Mouse (Mus musculus) erythroblast, embryonic 14.5 days (primary cell): ENCODE measurements around the gene Slc44a5. TPM values are rescaled to one million over a fixed set of nuclear protein-coding genes. Genes with fewer than 3 reads are reported as not detected.
A peak's percentile ranks its signal among the peaks of the same experiment; 100 is the strongest.

ENCODE experiments used
- H3K27me3 ChIP-seq: 2 replicates; pipeline ENCODE4 v1.6.1; 2012; ENCODE audit warnings: inconsistent platforms; ENCODE audit not compliant: control insufficient read depth
- H3K36me3 ChIP-seq: 2 replicates; pipeline ENCODE4 v1.6.1; 2012; ENCODE audit warnings: mild to moderate bottlenecking, inconsistent platforms; ENCODE audit not compliant: control insufficient read depth
- H3K4me1 ChIP-seq: 2 replicates; pipeline ENCODE4 v1.6.1; 2012; ENCODE audit warnings: inconsistent platforms; ENCODE audit not compliant: control insufficient read depth
- H3K4me3 ChIP-seq: replicated peaks from 2 replicates; pipeline ENCODE3; 2012; ENCODE audit warnings: moderate library complexity, mild to moderate bottlenecking, inconsistent platforms
- H3K9me3 ChIP-seq: 2 replicates; pipeline ENCODE4 v1.6.1; 2012; ENCODE audit warnings: low read length, inconsistent platforms, mixed read lengths; ENCODE audit not compliant: control insufficient read depth
- GATA1 ChIP-seq: IDR thresholded peaks from 2 replicates; pipeline ENCODE4 v1.6.1; 2012; ENCODE audit warnings: low read length, inconsistent platforms, mixed read lengths
- TAL1 ChIP-seq: IDR thresholded peaks from 3 replicates; pipeline ENCODE4 v1.6.1; 2012; ENCODE audit warnings: low read length, inconsistent platforms, mixed read lengths
- polyA plus RNA-seq: library from polyadenylated mRNA; stranded (reverse); fragments of >175 nt; gene quantifications from 2 replicates; pipeline ENCODE4 v1.2.3, GENCODE M21; 2012

Slc44a5 gene
- polyA plus RNA-seq, 1 experiment: not detected

GRCm38 (mm10) chr3:154192328-154193030 is 219.2 kb downstream of the Slc44a5 start:
- H3K36me3 ChIP-seq: no peaks in the 10 kb centered on the region
- TF ChIP-seq TAL1 (no peak), GATA1 (no peak)
- H3K9me3 ChIP-seq: no peaks in the 10 kb centered on the region
- peaks cover 43% of the 10 kb centered on the region for H3K4me1 ChIP-seq
- H3K27me3 ChIP-seq: no peaks in the 10 kb centered on the region
- H3K4me3 ChIP-seq: peak overlapping the region; percentile 55

- Histone ChIP-seq H3K27me3 (no peaks in the 10 kb centered on the region), H3K4me1 (peaks cover 43% of the 10 kb centered on the region), H3K4me3 (peak overlapping the region; percentile 55), H3K9me3 (no peaks in the 10 kb centered on the region), H3K36me3 (no peaks in the 10 kb centered on the region)
- TF ChIP-seq TAL1: peak; percentile 27; the same call in 2 of the 3 replicates
- TF ChIP-seq GATA1: 0 out of 2 replicates have a peak, but pooled peaks have one; percentile 6
Observed at GRCm38 (mm10) chr3:154193189-154193840, 220.1 kb downstream of the Slc44a5 start.

GRCm38 (mm10) chr3:154200422-154200828 is 227.2 kb downstream of the Slc44a5 start:
- TF ChIP-seq GATA1 (no peak), TAL1 (no peak)
- peaks cover 5% of the 10 kb centered on the region for H3K4me1 ChIP-seq
- no peaks in the 10 kb centered on the region for H3K9me3 ChIP-seq
- no peaks in the 10 kb centered on the region for H3K36me3 ChIP-seq
- no peak overlapping the region for H3K4me3 ChIP-seq
- no peaks in the 10 kb centered on the region for H3K27me3 ChIP-seq

- TF ChIP-seq GATA1 (no peak), TAL1 (no peak)
- Histone ChIP-seq H3K4me3 (no peak overlapping the region), H3K4me1 (no peaks in the 10 kb centered on the region), H3K27me3 (no peaks in the 10 kb centered on the region), H3K36me3 (no peaks in the 10 kb centered on the region), H3K9me3 (no peaks in the 10 kb centered on the region)
Observed at GRCm38 (mm10) chr3:154201796-154202195, 228.6 kb downstream of the Slc44a5 start.

- H3K27me3 ChIP-seq: no peaks in the 10 kb centered on the region
- no peak overlapping the region for H3K4me3 ChIP-seq
- TF ChIP-seq TAL1: no peak
- TF ChIP-seq GATA1: no peak
- no peaks in the 10 kb centered on the region for H3K4me1 ChIP-seq
- no peaks in the 10 kb centered on the region for H3K9me3 ChIP-seq
- no peaks in the 10 kb centered on the region for H3K36me3 ChIP-seq
Observed at GRCm38 (mm10) chr3:154202383-154202782, 229.1 kb downstream of the Slc44a5 start.

GRCm38 (mm10) chr3:154208479-154208878 is 235.2 kb downstream of the Slc44a5 start:
- H3K4me3 ChIP-seq: no peak overlapping the region
- H3K36me3 ChIP-seq: no peaks in the 10 kb centered on the region
- no peaks in the 10 kb centered on the region for H3K9me3 ChIP-seq
- no peak for TF ChIP-seq GATA1
- no peak for TF ChIP-seq TAL1
- no peaks in the 10 kb centered on the region for H3K27me3 ChIP-seq
- H3K4me1 ChIP-seq: peaks cover 7% of the 10 kb centered on the region

- Histone ChIP-seq H3K4me3 (no peak overlapping the region), H3K9me3 (no peaks in the 10 kb centered on the region), H3K27me3 (no peaks in the 10 kb centered on the region), H3K36me3 (no peaks in the 10 kb centered on the region), H3K4me1 (peaks cover 7% of the 10 kb centered on the region)
- no peak for TF ChIP-seq TAL1
- TF ChIP-seq GATA1: no peak
Observed at GRCm38 (mm10) chr3:154209201-154209754, 236.0 kb downstream of the Slc44a5 start.

- TF ChIP-seq GATA1 (no peak), TAL1 (no peak)
- no peaks in the 10 kb centered on the region for H3K9me3 ChIP-seq
- H3K4me3 ChIP-seq: no peak overlapping the region
- H3K27me3 ChIP-seq: no peaks in the 10 kb centered on the region
- no peaks in the 10 kb centered on the region for H3K36me3 ChIP-seq
- peaks cover 9% of the 10 kb centered on the region for H3K4me1 ChIP-seq
Observed at GRCm38 (mm10) chr3:154209776-154210430, 236.7 kb downstream of the Slc44a5 start.

GRCm38 (mm10) chr3:154210431-154211055 is 237.3 kb downstream of the Slc44a5 start:
- no peaks in the 10 kb centered on the region for H3K27me3 ChIP-seq
- peaks cover 13% of the 10 kb centered on the region for H3K4me1 ChIP-seq
- TF ChIP-seq TAL1: no peak
- H3K36me3 ChIP-seq: no peaks in the 10 kb centered on the region
- no peak overlapping the region for H3K4me3 ChIP-seq
- H3K9me3 ChIP-seq: no peaks in the 10 kb centered on the region
